Mouse (Mus musculus) ES-Bruce4 (cell line): ENCODE results near the gene Zbtb6.

ENCODE experiments used
- CTCF ChIP-seq: IDR thresholded peaks from one replicate; pipeline ENCODE4 v1.8.1; 2011; ENCODE audit warnings: low read depth, low read length
- EP300 ChIP-seq: IDR thresholded peaks from 2 replicates; pipeline ENCODE4 v1.6.1; 2011; ENCODE audit warnings: low read depth, low read length; ENCODE audit not compliant: insufficient read depth
- POLR2A ChIP-seq: IDR thresholded peaks from one replicate; pipeline ENCODE4 v1.8.1; 2011; ENCODE audit warnings: low read length; ENCODE audit not compliant: insufficient read depth

- TF ChIP-seq CTCF (no peak), POLR2A (no peak), EP300 (no peak)
Observed at GRCm38 (mm10) chr2:37376018-37376417, 67.0 kb downstream of the Zbtb6 start.
